Mouse (Mus musculus): Measurements from ENCODE around the gene Tmem234.

DNA sequence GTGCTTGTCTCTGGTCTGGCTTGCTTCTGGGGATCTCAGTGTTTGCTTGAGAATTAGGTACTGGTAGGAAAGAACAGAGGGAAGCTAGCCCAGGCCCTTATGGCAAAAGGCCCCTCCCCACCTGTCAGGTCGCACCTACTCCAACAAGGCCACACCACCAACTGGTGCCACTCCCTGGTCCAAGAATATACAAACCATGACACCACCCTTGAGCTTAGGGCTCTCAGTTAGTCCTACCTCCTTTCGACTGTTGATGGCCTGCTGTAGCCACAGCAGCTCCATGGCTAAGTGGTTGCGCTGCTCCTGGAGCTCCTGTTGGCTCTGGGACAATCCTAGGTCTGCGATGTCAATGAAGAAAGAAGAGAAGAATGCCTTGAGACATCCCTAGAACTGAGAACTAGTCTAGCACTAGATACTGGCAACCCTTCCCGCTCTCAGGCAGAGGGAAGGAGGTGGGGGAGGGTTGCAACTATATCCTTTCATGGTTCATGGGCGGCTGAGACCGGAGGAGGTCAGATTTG, 16.7 kb downstream of the Tmem234 start:
- TF ChIP-seq CTCF (IDR thresholded peaks at IDR 0.05; ENCODE audit: borderline replicate concordance, insufficient read depth, low read depth, low read length) (no peak), POLR2A (IDR thresholded peaks at IDR 0.05; ENCODE audit: borderline replicate concordance, insufficient read depth, low read length) (no peak)

All from cerebellum, adult 2 months (tissue).